Mouse (Mus musculus) cerebellum, adult (tissue): ENCODE results near the gene Abcc8.

Experiments
- ATAC-seq: cut with Nextera tagmentation; 2 replicates; pipeline ENCODE4 v1.9.2; 2017; ENCODE audit warnings: mild to moderate bottlenecking, moderate library complexity, mixed read lengths; ENCODE audit not compliant: insufficient number of reproducible peaks, low FRiP score, low TSS enrichment

Abcc8 gene

GRCm38 (mm10) chr7:46068831-46069230 is 111.0 kb downstream of the Abcc8 start:
- ATAC-seq: no peak

GRCm38 (mm10) chr7:46063296-46063695 is 116.5 kb downstream of the Abcc8 start:
- no peak for ATAC-seq

GRCm38 (mm10) chr7:46061614-46062013 is 118.2 kb downstream of the Abcc8 start:
- no peak for ATAC-seq

- ATAC-seq: no peak
Observed at GRCm38 (mm10) chr7:46060688-46061087, 119.1 kb downstream of the Abcc8 start.

DNA sequence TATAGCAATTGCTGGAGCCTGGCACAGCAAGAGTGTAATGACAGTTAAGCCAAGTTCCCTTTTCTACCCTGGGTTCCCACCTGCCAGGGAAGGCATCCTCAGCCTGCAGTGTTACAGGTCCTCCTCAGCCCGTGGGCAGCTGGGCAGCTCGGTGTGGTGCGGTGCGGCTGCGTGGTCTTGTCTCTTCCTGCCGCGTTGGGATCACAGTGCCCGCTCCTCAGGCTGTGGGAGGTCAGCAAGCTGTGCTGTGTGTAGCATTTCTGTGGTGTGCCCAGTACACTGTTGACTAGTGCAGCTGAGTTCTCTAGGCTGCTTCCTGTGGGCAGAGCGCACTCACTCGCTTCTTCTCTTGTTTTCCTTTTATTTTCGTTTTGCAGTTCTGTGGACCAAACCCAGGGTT is 121.0 kb downstream of the Abcc8 start:
- no peak for ATAC-seq
